Mouse (Mus musculus) embryonic facial prominence, embryonic 15.5 days (tissue): ENCODE data around the gene Plk2. TPM values are rescaled to one million over a fixed set of nuclear protein-coding genes. Genes with fewer than 3 reads are reported as not detected.

Source experiments
- ATAC-seq: fragments of 200-750 bp; cut with Nextera tagmentation; 2 replicates; pipeline ENCODE4 v1.8.0; 2017; ENCODE audit warnings: low read depth, moderate TSS enrichment; ENCODE audit not compliant: insufficient number of reproducible peaks, low FRiP score, low TSS enrichment
- H3K27ac ChIP-seq: fragments of 300-500 bp; sonication (generic); replicated peaks from 2 replicates; pipeline ENCODE4 v1.5.1; 2015; ENCODE audit warnings: mild to moderate bottlenecking, inconsistent platforms
- H3K27me3 ChIP-seq: fragments of 300-500 bp; sonication (generic); 2 replicates; pipeline ENCODE4 v1.6.1; 2015; ENCODE audit warnings: inconsistent platforms
- H3K36me3 ChIP-seq: fragments of 300-500 bp; sonication (generic); 2 replicates; pipeline ENCODE4 v1.6.1; 2015; ENCODE audit warnings: mild to moderate bottlenecking, inconsistent platforms
- H3K4me1 ChIP-seq: fragments of 300-500 bp; sonication (generic); 2 replicates; pipeline ENCODE4 v1.6.1; 2015; ENCODE audit warnings: inconsistent platforms
- H3K4me2 ChIP-seq: fragments of 300-500 bp; sonication (generic); replicated peaks from 2 replicates; pipeline ENCODE4 v1.6.1; 2015; ENCODE audit warnings: mild to moderate bottlenecking, inconsistent platforms
- H3K4me3 ChIP-seq: fragments of 300-500 bp; sonication (generic); replicated peaks from 2 replicates; pipeline ENCODE4 v1.5.1; 2015; ENCODE audit warnings: mild to moderate bottlenecking, inconsistent platforms
- H3K9ac ChIP-seq: fragments of 300-500 bp; sonication (generic); 2 replicates; pipeline ENCODE4 v1.6.1; 2015; ENCODE audit warnings: inconsistent platforms
- H3K9me3 ChIP-seq: fragments of 300-500 bp; sonication (generic); replicated peaks from 2 replicates; pipeline ENCODE4 v1.6.1; 2016; ENCODE audit warnings: inconsistent platforms
- WGBS: fragments of 180-500 bp; shearing (Covaris S2); methylation state at CpG from one replicate; pipeline ENCODE4 v1.1.7; 2015; 5-methylcytosine and 5-hydroxymethylcytosine counted together
- polyA plus RNA-seq: library from polyadenylated mRNA; unstranded; fragments of >200 nt; fragmentation: Nextera tagmentation; extraction: Ambion mirVana; gene quantifications from 2 replicates; pipeline ENCODE4 v1.2.1, GENCODE M21; 2015

Gene Plk2
- polyA plus RNA-seq, 1 experiment from 2014 or later: 127 TPM

GRCm38 (mm10) chr13:110412572-110413209, 17.8 kb downstream of the Plk2 start:
- Histone ChIP-seq H3K27ac (no peak overlapping the region), H3K27me3 (no peaks in the 10 kb centered on the region)
- 86% methylated on average over 12 of the region's 12 CpGs for WGBS

GRCm38 (mm10) chr13:110418656-110419055, 23.8 kb downstream of the Plk2 start:
- H3K27me3 ChIP-seq: no peaks in the 10 kb centered on the region
- no peaks in the 10 kb centered on the region for H3K9me3 ChIP-seq
- 82% methylated on average over 5 of the region's 5 CpGs for WGBS
- H3K9ac ChIP-seq: no peak overlapping the region
- no peak for ATAC-seq
- H3K27ac ChIP-seq: no peak overlapping the region
- no peak overlapping the region for H3K4me3 ChIP-seq
- H3K36me3 ChIP-seq: no peaks in the 10 kb centered on the region
- no peaks in the 10 kb centered on the region for H3K4me1 ChIP-seq
- no peak overlapping the region for H3K4me2 ChIP-seq

More at GRCm38 (mm10) chr13:110412572-110413209, 17.8 kb downstream of the Plk2 start:
- ATAC-seq: no peak
- no peaks in the 10 kb centered on the region for H3K4me1 ChIP-seq
- H3K9me3 ChIP-seq: no peaks in the 10 kb centered on the region
- H3K36me3 ChIP-seq: no peaks in the 10 kb centered on the region
- no peak overlapping the region for H3K9ac ChIP-seq
- no peak overlapping the region for H3K4me3 ChIP-seq
- H3K4me2 ChIP-seq: no peak overlapping the region

DNA sequence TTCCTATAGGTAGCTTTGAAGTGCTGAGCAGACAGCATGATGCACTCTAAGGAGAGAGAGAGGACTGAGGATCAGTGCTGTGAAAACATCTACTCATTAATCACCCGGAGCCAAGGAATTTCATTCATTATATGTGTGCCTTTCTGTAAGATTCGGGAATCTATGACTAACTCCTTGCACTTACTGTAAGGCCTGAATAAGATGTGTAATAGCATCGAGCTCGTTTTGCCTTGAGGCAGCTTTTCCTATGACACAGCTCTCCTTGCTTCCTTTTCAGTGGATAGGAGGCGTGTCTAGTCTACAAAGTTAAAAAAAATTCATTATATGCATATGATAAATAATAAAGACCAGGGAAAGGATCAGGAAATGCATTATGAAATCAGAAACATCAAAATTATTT, 24.8 kb downstream of the Plk2 start:
- H3K9me3 ChIP-seq: no peaks in the 10 kb centered on the region
- no peaks in the 10 kb centered on the region for H3K36me3 ChIP-seq
- H3K27me3 ChIP-seq: no peaks in the 10 kb centered on the region
- H3K27ac ChIP-seq: no peak overlapping the region
- no peak overlapping the region for H3K4me3 ChIP-seq
- no peak overlapping the region for H3K9ac ChIP-seq
- WGBS: 65% methylated on average over 5 of the region's 5 CpGs
- no peak overlapping the region for H3K4me2 ChIP-seq
- H3K4me1 ChIP-seq: no peaks in the 10 kb centered on the region
- ATAC-seq: no peak

DNA sequence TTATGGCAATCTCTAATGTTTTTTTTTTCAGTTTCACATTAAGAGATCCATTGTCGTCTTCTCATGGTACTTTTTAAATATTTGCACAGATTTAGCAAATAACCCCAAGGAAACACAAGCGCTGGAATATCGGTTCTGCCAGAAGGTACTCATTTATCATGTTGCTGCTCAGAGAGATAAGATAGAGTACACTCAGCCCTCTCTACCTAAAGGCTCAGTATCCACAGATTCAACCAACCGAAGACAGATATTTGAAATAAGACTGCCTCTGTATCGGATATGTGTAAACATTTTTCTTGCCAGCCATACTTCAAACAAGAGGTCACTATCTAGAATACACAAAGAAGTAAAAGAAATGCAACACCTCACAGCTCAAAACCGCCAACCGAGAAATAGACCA, 27.6 kb downstream of the Plk2 start:
- no peak for ATAC-seq
- no peaks in the 10 kb centered on the region for H3K4me1 ChIP-seq
- WGBS: 82% methylated on average over 7 of the region's 7 CpGs
- no peaks in the 10 kb centered on the region for H3K9me3 ChIP-seq
- no peak overlapping the region for H3K4me3 ChIP-seq
- H3K4me2 ChIP-seq: no peak overlapping the region
- no peak overlapping the region for H3K27ac ChIP-seq
- no peak overlapping the region for H3K9ac ChIP-seq
- no peaks in the 10 kb centered on the region for H3K27me3 ChIP-seq
- H3K36me3 ChIP-seq: no peaks in the 10 kb centered on the region

GRCm38 (mm10) chr13:110425512-110426222, 30.8 kb downstream of the Plk2 start:
- ATAC-seq: no peak
- H3K27ac ChIP-seq: no peak overlapping the region
- WGBS: 81% methylated on average over 8 of the region's 8 CpGs
- H3K4me3 ChIP-seq: no peak overlapping the region
- H3K9ac ChIP-seq: no peak overlapping the region
- no peaks in the 10 kb centered on the region for H3K4me1 ChIP-seq
- H3K36me3 ChIP-seq: no peaks in the 10 kb centered on the region
- no peaks in the 10 kb centered on the region for H3K27me3 ChIP-seq
- no peak overlapping the region for H3K4me2 ChIP-seq
- no peaks in the 10 kb centered on the region for H3K9me3 ChIP-seq

GRCm38 (mm10) chr13:110431388-110431787, 36.5 kb downstream of the Plk2 start:
- no peak overlapping the region for H3K27ac ChIP-seq
- H3K9me3 ChIP-seq: no peaks in the 10 kb centered on the region
- no peak overlapping the region for H3K4me3 ChIP-seq
- H3K4me2 ChIP-seq: no peak overlapping the region
- H3K4me1 ChIP-seq: no peaks in the 10 kb centered on the region
- H3K36me3 ChIP-seq: no peaks in the 10 kb centered on the region
- no peak for ATAC-seq
- no peak overlapping the region for H3K9ac ChIP-seq
- no peaks in the 10 kb centered on the region for H3K27me3 ChIP-seq

DNA sequence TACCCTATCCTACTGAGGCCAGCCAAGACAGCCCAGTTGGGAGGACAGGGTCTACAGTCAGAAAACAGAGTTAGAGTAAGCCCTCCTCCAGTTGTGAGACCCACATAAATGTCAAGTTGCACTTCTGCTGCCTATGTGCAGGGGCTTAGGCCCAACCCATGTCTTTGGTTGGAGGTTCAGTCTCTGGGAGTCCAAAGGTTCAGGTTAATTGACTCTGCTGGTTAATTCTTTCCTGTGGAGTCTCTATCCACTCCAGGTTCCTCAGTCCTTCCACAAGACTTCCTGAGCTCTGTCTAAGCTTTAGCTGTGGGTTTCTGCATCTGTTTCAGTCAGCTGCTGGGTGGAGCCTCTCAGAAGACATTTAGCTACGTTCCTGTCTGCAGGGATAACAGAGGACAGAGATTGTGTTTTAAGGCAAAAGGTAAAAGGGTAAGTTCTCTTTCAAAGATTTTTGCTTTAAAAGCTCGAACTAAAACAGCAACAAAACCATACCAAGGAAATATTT, 37.3 kb downstream of the Plk2 start:
- H3K27ac ChIP-seq: no peak overlapping the region
- ATAC-seq: no peak
- WGBS: 53% methylated on average over 2 of the region's 2 CpGs
- H3K4me1 ChIP-seq: no peaks in the 10 kb centered on the region
- H3K9ac ChIP-seq: no peak overlapping the region
- no peak overlapping the region for H3K4me2 ChIP-seq
- H3K4me3 ChIP-seq: no peak overlapping the region
- H3K9me3 ChIP-seq: no peaks in the 10 kb centered on the region
- no peaks in the 10 kb centered on the region for H3K27me3 ChIP-seq
- H3K36me3 ChIP-seq: no peaks in the 10 kb centered on the region

DNA sequence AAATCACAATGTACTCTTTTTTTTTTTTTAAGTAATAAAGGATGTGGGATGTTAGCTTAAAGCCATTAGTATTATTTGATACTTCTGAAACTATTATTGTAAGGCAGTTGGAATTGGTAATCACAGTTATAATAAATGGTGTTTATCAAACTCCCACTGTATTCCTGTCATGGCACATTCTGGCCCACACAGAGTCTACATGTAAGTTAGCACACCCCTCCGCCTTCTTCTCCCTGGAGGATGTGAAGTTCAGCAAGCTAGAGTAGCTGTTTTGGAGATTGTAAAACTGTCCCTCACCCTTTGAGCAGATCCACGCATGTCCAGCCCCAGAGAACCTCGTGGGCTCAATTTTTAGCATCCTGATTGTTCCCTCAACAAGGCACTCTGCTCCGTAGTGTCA, 37.8 kb downstream of the Plk2 start:
- Histone ChIP-seq H3K4me2 (no peak overlapping the region), H3K4me3 (no peak overlapping the region), H3K36me3 (no peaks in the 10 kb centered on the region), H3K4me1 (no peaks in the 10 kb centered on the region), H3K9ac (no peak overlapping the region), H3K9me3 (no peaks in the 10 kb centered on the region), H3K27me3 (no peaks in the 10 kb centered on the region), H3K27ac (no peak overlapping the region)
- no peak for ATAC-seq
- WGBS: 85% methylated on average over 4 of the region's 4 CpGs

DNA sequence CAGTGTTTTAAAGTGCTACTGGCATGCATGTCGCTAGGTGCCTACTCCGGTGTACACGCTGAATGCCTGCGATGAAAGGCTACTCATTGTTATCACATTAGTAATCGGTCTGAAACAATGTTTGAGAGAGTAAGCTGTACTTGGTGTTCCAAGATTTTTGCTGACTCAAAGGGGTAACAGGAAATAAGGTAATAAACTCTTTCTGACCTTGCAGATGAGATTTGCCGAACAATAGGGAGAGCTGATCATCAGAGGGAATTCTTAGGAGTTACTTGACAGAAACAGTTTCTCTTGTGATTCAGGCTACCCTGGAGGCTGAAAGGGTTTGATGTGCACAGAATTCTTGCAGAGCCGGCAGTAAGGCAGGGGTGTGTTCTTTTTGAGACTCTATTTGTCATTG, 41.8 kb downstream of the Plk2 start:
- Histone ChIP-seq H3K4me3 (no peak overlapping the region), H3K9ac (no peak overlapping the region), H3K9me3 (no peaks in the 10 kb centered on the region), H3K4me2 (no peak overlapping the region), H3K36me3 (no peaks in the 10 kb centered on the region), H3K27me3 (no peaks in the 10 kb centered on the region), H3K4me1 (no peaks in the 10 kb centered on the region), H3K27ac (no peak overlapping the region)
- 50% methylated on average over 7 of the region's 7 CpGs for WGBS
- no peak for ATAC-seq

DNA sequence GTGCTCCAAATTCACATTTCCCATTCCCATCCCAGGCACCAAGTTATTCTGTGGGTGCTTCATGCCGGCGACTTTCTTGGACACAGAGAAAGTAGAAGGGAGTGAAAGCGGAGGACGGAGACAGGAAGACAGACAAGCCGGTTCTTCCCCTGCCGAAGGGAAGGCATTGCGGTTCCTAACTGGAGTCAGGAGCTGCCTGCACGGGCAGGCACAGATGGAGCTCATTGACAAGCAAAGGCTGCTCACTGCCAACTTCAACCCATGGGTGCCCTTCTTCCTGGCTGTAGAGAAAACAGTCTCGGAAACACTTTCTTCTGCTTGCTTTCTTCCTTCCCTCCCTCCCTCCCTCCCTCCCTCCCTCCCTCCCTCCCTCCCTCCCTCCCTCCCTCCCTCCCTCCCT, 43.8 kb downstream of the Plk2 start:
- Histone ChIP-seq H3K9ac (no peak overlapping the region), H3K36me3 (no peaks in the 10 kb centered on the region), H3K4me1 (no peaks in the 10 kb centered on the region), H3K27me3 (no peaks in the 10 kb centered on the region), H3K4me2 (no peak overlapping the region), H3K27ac (no peak overlapping the region), H3K4me3 (no peak overlapping the region), H3K9me3 (no peaks in the 10 kb centered on the region)
- 53% methylated on average over 9 of the region's 9 CpGs for WGBS
- no peak for ATAC-seq

GRCm38 (mm10) chr13:110444335-110444734, 49.5 kb downstream of the Plk2 start:
- Histone ChIP-seq H3K27me3 (no peaks in the 10 kb centered on the region), H3K36me3 (no peaks in the 10 kb centered on the region), H3K27ac (no peak overlapping the region; the same call in 1 of the 2 replicates), H3K9me3 (no peaks in the 10 kb centered on the region), H3K4me3 (no peak overlapping the region), H3K4me1 (no peaks in the 10 kb centered on the region), H3K9ac (no peak overlapping the region), H3K4me2 (no peak overlapping the region)
- WGBS: 53% methylated on average over 4 of the region's 4 CpGs
- no peak for ATAC-seq

DNA sequence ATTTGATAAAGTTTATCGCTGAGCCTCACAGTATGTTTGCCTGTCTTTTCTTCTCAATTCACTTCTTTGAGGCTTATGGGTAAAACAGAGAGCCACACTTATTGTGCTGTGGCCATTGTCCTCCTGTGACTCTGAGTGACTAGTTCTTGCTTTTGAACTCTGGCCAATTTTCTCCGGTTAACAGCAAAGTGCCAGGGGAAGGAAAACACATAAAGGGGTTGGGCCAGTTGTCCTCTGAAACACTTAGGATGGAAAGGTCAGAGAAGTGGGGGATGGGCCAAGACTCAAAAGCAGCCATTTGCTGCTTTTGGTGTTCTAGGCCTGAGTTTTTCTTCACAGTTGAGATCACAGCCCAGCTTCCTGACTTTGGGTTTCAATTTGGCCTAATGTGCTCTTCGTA, 50.0 kb downstream of the Plk2 start:
- Histone ChIP-seq H3K4me1 (no peaks in the 10 kb centered on the region), H3K36me3 (no peaks in the 10 kb centered on the region)
- WGBS: 45% methylated on average over 3 of the region's 3 CpGs

More for the DNA sequence above, 50.0 kb downstream of the Plk2 start:
- Histone ChIP-seq H3K27me3 (no peaks in the 10 kb centered on the region), H3K27ac (no peak overlapping the region; the same call in 1 of the 2 replicates), H3K4me2 (no peak overlapping the region), H3K9me3 (no peaks in the 10 kb centered on the region), H3K9ac (no peak overlapping the region), H3K4me3 (no peak overlapping the region)
- no peak for ATAC-seq
